Mouse (Mus musculus): Measurements from ENCODE around the gene Mucl3.

The Mucl3 gene

GRCm38 (mm10) chr17:35635699-35636111 is 7.8 kb downstream of the Mucl3 start:
- peak; percentile 67 for DNase-seq (ENCODE audit: low spot score)

GRCm38 (mm10) chr17:35635202-35635601 is 8.3 kb downstream of the Mucl3 start:
- no peak for DNase-seq (ENCODE audit: low spot score)

GRCm38 (mm10) chr17:35633992-35634391 is 9.5 kb downstream of the Mucl3 start:
- DNase-seq (ENCODE audit: low spot score): no peak

GRCm38 (mm10) chr17:35626537-35626936 is 17.0 kb downstream of the Mucl3 start, which contains the start of gene Gm9573:
Gene Gm9573, minus strand, starts transcription at chr17:35626637.
- no peak for DNase-seq (ENCODE audit: low spot score)

- DNase-seq (ENCODE audit: low spot score): no peak
Observed at GRCm38 (mm10) chr17:35617127-35617526, 26.4 kb downstream of the Mucl3 start.

- no peak for DNase-seq (ENCODE audit: low spot score)
Observed at GRCm38 (mm10) chr17:35601736-35602354, 41.6 kb downstream of the Mucl3 start.

- DNase-seq (ENCODE audit: low spot score): no peak
Observed at GRCm38 (mm10) chr17:35601249-35601648, 42.2 kb downstream of the Mucl3 start, which contains the start of gene Sfta2. Gene Sfta2, plus strand, starts transcription at chr17:35601549.

GRCm38 (mm10) chr17:35597399-35597798 is 46.1 kb downstream of the Mucl3 start:
- no peak for DNase-seq (ENCODE audit: low spot score)

GRCm38 (mm10) chr17:35594456-35594855 is 49.0 kb downstream of the Mucl3 start:
- no peak for DNase-seq (ENCODE audit: low spot score)

- DNase-seq (ENCODE audit: low spot score): no peak
Observed at GRCm38 (mm10) chr17:35593786-35594185, 49.7 kb downstream of the Mucl3 start.

GRCm38 (mm10) chr17:35592131-35592530 is 51.4 kb downstream of the Mucl3 start:
- DNase-seq (ENCODE audit: low spot score): no peak

- no peak for DNase-seq (ENCODE audit: low spot score)
Observed at GRCm38 (mm10) chr17:35591731-35592130, 51.8 kb downstream of the Mucl3 start.

- no peak for DNase-seq (ENCODE audit: low spot score)
Observed at GRCm38 (mm10) chr17:35591219-35591578, 52.3 kb downstream of the Mucl3 start.

- DNase-seq (ENCODE audit: low spot score): peak; percentile 66
Observed at GRCm38 (mm10) chr17:35590410-35591218, 52.9 kb downstream of the Mucl3 start.

- no peak for DNase-seq (ENCODE audit: low spot score)
Observed at GRCm38 (mm10) chr17:35588387-35588786, 55.1 kb downstream of the Mucl3 start.

GRCm38 (mm10) chr17:35587291-35587690 is 56.2 kb downstream of the Mucl3 start:
- DNase-seq (ENCODE audit: low spot score): no peak

Measured in T-cell, adult 2 months (primary cell).